Mouse (Mus musculus): ENCODE data around the gene Eif5a. TPM values are rescaled to one million over a fixed set of nuclear protein-coding genes. Genes with fewer than 3 reads are reported as not detected.

Gene Eif5a
- polyA plus RNA-seq, 1 experiment from 2014 or later: 2,006 TPM

DNA sequence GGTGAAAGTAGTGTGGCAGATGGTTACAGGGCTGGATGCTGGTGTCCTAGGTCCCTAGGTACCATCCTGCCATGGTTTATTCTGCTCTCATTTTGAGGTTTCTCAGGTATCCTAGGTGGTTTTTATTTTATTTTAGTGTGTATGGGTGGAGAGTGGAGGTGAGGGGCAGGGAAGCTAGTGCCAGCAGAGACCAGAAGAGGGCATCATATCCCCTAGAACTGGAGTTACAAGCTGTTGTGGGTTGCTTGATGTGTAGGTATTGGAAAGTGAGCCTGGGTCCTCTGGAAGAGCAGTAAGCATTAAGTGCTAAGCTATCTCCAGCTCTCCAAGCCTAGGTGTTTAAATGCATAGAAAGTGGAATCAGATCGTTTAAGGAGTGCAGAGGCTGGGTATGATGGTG is 30.5 kb upstream of the Eif5a start:
- Histone ChIP-seq H3K9me3 (ENCODE audit: low read depth, low read length) (no peaks in the 10 kb centered on the region), H3K4me2 (no peak overlapping the region), H3K27me3 (ENCODE audit: insufficient read depth, low read length) (no peaks in the 10 kb centered on the region), H3K36me3 (ENCODE audit: insufficient read depth) (no peaks in the 10 kb centered on the region), H3K9ac (no peak overlapping the region), H3K27ac (ENCODE audit: low read depth) (no peak overlapping the region), H3K4me3 (ENCODE audit: low read depth, low read length) (no peak overlapping the region), H3K4me1 (ENCODE audit: insufficient read depth) (no peaks in the 10 kb centered on the region)
- ATAC-seq (ENCODE audit: insufficient read depth): no peak
- 57% methylated on average over 1 of the region's 1 CpGs for WGBS
- DNase-seq: no peak
- peak; percentile 38 for TF ChIP-seq CTCF (IDR thresholded peaks at IDR 0.05; ENCODE audit: low read depth)

DNA sequence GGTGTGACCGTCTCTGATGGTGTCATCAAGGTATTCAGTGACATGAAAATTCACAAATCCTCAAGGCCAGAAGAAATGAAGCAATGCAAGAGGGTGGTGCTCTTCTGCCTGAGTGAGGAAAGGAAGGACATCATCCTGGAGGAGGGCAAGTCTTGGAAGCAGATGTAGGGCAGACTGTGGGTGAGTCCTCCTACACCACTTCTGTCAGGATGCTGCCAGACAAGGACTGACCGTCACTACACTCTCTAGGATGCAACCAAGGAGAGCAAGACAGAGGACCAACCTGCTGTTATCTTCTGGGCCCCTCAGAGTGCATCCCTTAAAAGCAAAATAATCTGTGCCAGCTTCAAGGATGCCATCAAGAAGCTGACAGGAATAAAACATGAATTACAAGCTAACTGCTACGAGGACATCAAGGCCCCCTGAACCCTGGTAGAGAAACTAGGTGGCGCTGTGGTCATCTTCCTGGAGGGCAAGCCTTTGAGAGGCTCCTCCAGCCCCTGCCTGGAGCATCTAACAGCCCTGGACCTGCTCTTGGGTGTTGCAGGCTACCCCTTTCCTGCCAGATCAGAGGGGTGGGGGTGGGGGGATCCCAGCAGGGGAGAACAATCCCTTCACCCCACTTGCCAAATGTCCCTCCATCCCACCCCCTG is 29.2 kb upstream of the Eif5a start:
- peak; percentile 34; the same call in 1 of the 2 replicates for TF ChIP-seq CTCF (IDR thresholded peaks at IDR 0.05; ENCODE audit: low read depth)
- ATAC-seq (ENCODE audit: insufficient read depth) (no peak), DNase-seq (peak; percentile 52)
- Histone ChIP-seq H3K36me3 (ENCODE audit: insufficient read depth) (no peaks in the 10 kb centered on the region), H3K4me2 (no peak overlapping the region), H3K27me3 (ENCODE audit: insufficient read depth, low read length) (no peaks in the 10 kb centered on the region), H3K4me1 (ENCODE audit: insufficient read depth) (peaks cover 8% of the 10 kb centered on the region; the same call in 1 of the 2 replicates), H3K27ac (ENCODE audit: low read depth) (no peak overlapping the region), H3K9ac (no peak overlapping the region), H3K9me3 (ENCODE audit: low read depth, low read length) (no peaks in the 10 kb centered on the region), H3K4me3 (ENCODE audit: low read depth, low read length) (no peak overlapping the region)
- WGBS: 35% methylated on average over 4 of the region's 4 CpGs

DNA sequence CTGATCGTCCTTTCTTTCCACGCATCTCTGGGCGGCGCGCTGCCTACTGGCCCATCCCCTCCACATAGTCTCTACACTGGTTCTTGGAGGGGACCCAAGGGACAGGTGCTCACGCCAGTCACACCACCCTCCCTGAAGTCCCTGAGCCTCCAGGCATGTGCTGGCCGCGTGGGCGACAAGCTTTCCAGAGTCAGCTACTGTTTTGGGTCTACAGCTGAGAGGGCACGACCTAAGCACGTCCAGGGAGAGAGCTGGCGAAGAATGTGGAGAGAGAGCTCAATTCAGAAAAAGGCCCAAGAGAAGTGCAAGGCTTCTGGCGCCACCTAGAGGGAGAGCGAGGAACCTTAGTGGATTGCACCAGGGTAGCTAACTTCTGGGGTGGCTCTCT is 27.0 kb upstream of the Eif5a start:
- Histone ChIP-seq H3K4me1 (ENCODE audit: insufficient read depth) (peaks cover 13% of the 10 kb centered on the region; the same call in 1 of the 2 replicates), H3K36me3 (ENCODE audit: insufficient read depth) (peaks cover 22% of the 10 kb centered on the region; the same call in 1 of the 2 replicates), H3K4me3 (ENCODE audit: low read depth, low read length) (peak overlapping the region; percentile 52), H3K4me2 (peak overlapping the region; percentile 69), H3K27ac (ENCODE audit: low read depth) (peak overlapping the region; percentile 83), H3K9ac (peak overlapping the region; percentile 51), H3K27me3 (ENCODE audit: insufficient read depth, low read length) (no peaks in the 10 kb centered on the region), H3K9me3 (ENCODE audit: low read depth, low read length) (no peaks in the 10 kb centered on the region)
- TF ChIP-seq CTCF (IDR thresholded peaks at IDR 0.05; ENCODE audit: low read depth): peak; percentile 96
- 0% methylated on average over 14 of the region's 14 CpGs for WGBS
- ATAC-seq (ENCODE audit: insufficient read depth) (peak; percentile 50), DNase-seq (peak; percentile 97)

DNA sequence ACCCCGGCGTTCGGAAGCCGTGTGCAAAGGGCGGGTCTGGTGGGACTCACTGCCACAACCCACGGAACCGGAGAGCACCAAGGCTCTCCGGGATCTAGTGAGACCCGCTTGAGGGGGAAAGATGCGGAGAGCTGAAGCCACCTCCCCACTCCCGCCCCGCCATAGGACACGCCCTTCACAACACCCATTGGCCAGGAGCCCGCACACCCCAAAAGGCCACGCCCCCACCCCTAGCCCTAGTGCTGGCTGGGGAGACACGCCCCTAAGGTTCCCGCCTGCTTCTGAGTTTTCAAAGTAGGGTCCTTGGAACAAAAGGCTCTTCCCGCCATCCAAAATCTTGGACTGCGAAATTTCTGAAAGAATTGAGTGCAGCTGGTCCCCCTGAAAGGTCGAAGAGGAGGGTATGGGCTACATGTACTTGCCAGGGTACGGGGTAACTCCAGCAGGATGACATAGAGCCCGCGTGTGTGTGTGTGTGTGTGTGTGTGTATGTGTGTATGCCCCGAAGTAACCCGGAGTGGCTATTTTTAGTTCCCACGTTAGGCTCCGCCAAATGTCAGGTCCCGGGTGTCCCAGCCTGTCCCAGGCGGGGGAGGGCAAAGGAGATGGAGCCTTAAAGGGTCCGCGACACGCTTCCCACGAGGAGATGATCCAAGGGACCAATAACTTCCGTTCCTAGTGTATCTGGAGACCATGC is 26.5 kb upstream of the Eif5a start, which contains the start of gene Slc2a4:
Gene Slc2a4, minus strand, starts transcription at position 123 of the 697 bp plus-strand sequence.
- H3K27me3 ChIP-seq (ENCODE audit: insufficient read depth, low read length): no peaks in the 10 kb centered on the region
- no peaks in the 10 kb centered on the region for H3K9me3 ChIP-seq (ENCODE audit: low read depth, low read length)
- peak; percentile 98 for DNase-seq
- peak; percentile 92 for ATAC-seq (ENCODE audit: insufficient read depth)
- no peak for TF ChIP-seq CTCF (IDR thresholded peaks at IDR 0.05; ENCODE audit: low read depth)
- peak within 1 kb of the TSS; percentile 83 for H3K27ac ChIP-seq (ENCODE audit: low read depth)
- H3K4me3 ChIP-seq (ENCODE audit: low read depth, low read length): peak within 1 kb of the TSS; percentile 52
- peaks cover 22% of the 10 kb centered on the region; the same call in 1 of the 2 replicates for H3K36me3 ChIP-seq (ENCODE audit: insufficient read depth)
- peaks cover 13% of the 10 kb centered on the region; the same call in 1 of the 2 replicates for H3K4me1 ChIP-seq (ENCODE audit: insufficient read depth)
- peak within 1 kb of the TSS; percentile 61 for H3K9ac ChIP-seq
- 1% methylated on average over 34 of the region's 34 CpGs for WGBS
- peak within 1 kb of the TSS; percentile 69 for H3K4me2 ChIP-seq

DNA sequence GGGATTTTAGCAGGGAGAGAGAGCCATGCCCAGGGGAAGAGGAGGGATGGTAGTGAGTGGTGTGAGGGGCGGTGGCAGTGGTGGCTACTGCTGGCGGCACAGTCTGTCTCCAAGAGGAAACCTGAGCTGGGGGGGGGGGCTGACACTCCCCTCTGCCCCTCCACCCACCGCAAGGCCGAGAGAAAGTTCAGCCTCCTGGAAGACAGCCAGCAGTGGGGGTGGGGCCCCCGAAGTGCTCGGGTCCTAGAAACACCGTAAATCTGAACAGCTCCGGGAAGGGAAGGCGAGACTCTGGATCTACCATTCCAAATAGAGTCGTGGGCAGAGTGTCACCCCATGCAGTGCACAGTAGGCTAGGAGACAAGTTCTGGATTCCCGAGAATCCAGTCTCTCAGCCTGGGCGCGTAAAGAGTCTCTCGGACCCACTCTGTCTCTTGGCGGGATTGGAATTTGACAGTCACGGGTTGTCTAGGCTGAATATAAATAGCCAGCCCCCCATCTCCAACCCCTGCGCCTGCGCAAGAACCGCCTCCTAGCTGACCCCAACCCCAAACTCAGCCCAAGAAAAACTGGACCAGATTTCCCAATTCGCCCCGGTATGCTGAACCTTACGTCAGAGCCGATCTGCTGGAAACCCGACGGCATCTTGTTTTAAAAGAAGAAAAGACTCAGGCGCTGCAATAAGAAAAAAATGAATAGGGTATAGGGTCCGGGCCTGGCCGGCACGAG is 25.7 kb upstream of the Eif5a start:
- peak overlapping the region; percentile 69 for H3K4me2 ChIP-seq
- ATAC-seq (ENCODE audit: insufficient read depth): peak; percentile 48
- H3K9ac ChIP-seq: peak overlapping the region; percentile 61
- DNase-seq: peak; percentile 83
- TF ChIP-seq CTCF (IDR thresholded peaks at IDR 0.05; ENCODE audit: low read depth): no peak
- H3K36me3 ChIP-seq (ENCODE audit: insufficient read depth): peaks cover 29% of the 10 kb centered on the region; the same call in 1 of the 2 replicates
- H3K27me3 ChIP-seq (ENCODE audit: insufficient read depth, low read length): no peaks in the 10 kb centered on the region
- H3K9me3 ChIP-seq (ENCODE audit: low read depth, low read length): no peaks in the 10 kb centered on the region
- H3K4me3 ChIP-seq (ENCODE audit: low read depth, low read length): peak overlapping the region; percentile 52
- peaks cover 13% of the 10 kb centered on the region; the same call in 1 of the 2 replicates for H3K4me1 ChIP-seq (ENCODE audit: insufficient read depth)
- WGBS: 1% methylated on average over 29 of the region's 29 CpGs
- peak overlapping the region; percentile 83 for H3K27ac ChIP-seq (ENCODE audit: low read depth)

DNA sequence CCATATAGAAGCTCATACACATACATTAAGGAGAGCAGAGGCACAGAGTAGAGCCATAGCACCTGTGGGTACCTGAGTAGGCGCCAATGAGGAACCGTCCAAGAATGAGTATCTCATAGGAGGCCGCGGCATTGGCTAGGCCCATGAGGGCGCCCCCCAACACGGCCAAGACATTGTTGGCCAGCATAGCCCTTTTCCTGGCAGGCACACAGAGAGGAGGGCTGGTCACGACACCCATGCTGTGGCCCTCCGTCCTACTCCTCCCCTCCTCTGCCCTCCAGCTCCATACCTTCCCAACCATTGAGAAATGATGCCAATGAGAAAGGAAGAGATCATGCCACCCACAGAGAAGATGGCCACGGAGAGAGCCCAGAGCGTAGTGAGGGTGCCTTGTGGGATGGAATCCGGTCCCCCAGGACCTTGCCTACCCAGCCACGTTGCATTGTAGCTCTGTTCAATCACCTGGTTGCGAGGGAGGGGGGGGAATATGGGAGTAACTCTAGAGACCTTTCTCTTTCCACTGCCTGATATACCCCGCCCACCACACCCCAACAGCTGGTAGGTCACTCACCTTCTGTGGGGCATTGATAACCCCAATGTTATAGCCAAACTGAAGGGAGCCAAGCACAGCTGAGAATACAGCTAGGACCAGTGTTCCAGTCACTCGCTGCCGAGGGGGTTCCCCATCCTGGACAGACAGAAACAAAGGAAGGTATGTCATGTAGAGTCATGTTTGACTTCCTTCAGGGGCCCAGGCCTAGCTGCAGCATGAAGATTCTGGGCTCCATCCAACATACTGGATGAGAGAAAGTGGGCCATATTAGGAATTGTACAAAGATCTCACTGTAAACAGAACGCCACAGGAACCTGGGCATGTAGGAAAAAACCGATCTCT is 24.5 kb upstream of the Eif5a start:
- H3K27me3 ChIP-seq (ENCODE audit: insufficient read depth, low read length): no peaks in the 10 kb centered on the region
- no peak for ATAC-seq (ENCODE audit: insufficient read depth)
- no peak for TF ChIP-seq CTCF (IDR thresholded peaks at IDR 0.05; ENCODE audit: low read depth)
- no peak overlapping the region; the same call in 1 of the 2 replicates for H3K9ac ChIP-seq
- peaks cover 34% of the 10 kb centered on the region; the same call in 1 of the 2 replicates for H3K36me3 ChIP-seq (ENCODE audit: insufficient read depth)
- DNase-seq: no peak
- H3K4me3 ChIP-seq (ENCODE audit: low read depth, low read length): peak overlapping the region; percentile 52
- H3K4me2 ChIP-seq: peak overlapping the region; percentile 69
- H3K4me1 ChIP-seq (ENCODE audit: insufficient read depth): peaks cover 13% of the 10 kb centered on the region; the same call in 1 of the 2 replicates
- H3K9me3 ChIP-seq (ENCODE audit: low read depth, low read length): no peaks in the 10 kb centered on the region
- 88% methylated on average over 18 of the region's 18 CpGs for WGBS
- 0 out of 2 replicates have a peak overlapping the region, but pooled peaks have one; percentile 83 for H3K27ac ChIP-seq (ENCODE audit: low read depth)
